Mouse (Mus musculus) thymus, adult 2 months (tissue): ENCODE data around the gene Myo15b.
"Not testable (repeated sequence)": the region's sequence is repeated elsewhere in the genome, so short reads cannot be mapped to it uniquely, and the experiment has no call there.

Source experiments
- CTCF ChIP-seq: fragments of 200-500 bp; IDR thresholded peaks from 2 replicates; pipeline ENCODE4 v1.5.1; 2012; ENCODE audit warnings: mild to moderate bottlenecking, control low read depth, low read length, moderate library complexity, borderline replicate concordance; ENCODE audit not compliant: control insufficient read depth, poor library complexity, insufficient read depth; ENCODE audit errors: extremely low read depth
- POLR2A ChIP-seq: fragments of 200-500 bp; IDR thresholded peaks from 2 replicates; pipeline ENCODE4 v1.6.1; 2012; ENCODE audit warnings: mild to moderate bottlenecking, low read length, control low read depth, moderate library complexity; ENCODE audit not compliant: control insufficient read depth, poor library complexity, insufficient read depth; ENCODE audit errors: extremely low read depth

GRCm38 (mm10) chr11:115857146-115857545 is 1.1 kb upstream of the Myo15b start:
- TF ChIP-seq CTCF, POLR2A: not testable (repeated sequence)
